Mouse (Mus musculus): ENCODE measurements around the gene Suclg2.

DNA sequence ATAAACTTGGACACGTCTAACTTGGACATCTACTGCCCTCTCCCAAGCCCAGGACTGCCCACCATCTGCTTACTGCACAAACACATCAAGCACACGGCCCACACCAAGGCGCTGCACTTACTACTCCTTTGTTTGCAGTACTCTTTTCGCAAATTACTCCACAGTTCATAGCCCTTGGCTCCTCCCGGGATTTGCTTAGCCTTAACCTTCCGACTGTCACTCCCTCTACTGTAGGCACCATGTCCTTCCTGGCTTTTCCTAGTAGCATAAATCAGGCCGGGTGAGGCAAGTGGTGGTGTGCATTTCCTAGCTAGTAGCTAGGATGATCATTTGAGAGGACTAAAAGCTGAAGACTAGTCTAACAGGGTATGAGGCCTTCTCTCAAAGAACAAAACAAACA lies 16.8 kb downstream of the Suclg2 start:
- TF ChIP-seq POLR2A (IDR thresholded peaks at IDR 0.05; ENCODE audit: borderline replicate concordance, extremely low read depth, insufficient read depth, insufficient read length, poor library complexity, severe bottlenecking), result no peak
- no peak for TF ChIP-seq CTCF (IDR thresholded peaks at IDR 0.05; ENCODE audit: borderline replicate concordance, extremely low read depth, insufficient read depth, insufficient read length)
